Mouse (Mus musculus) midbrain, embryonic 12.5 days (tissue): ENCODE measurements at regions not wholly inside any gene's neighbourhood (a gene's known extent, or its start where the extent isn't known, plus 50 kb on each side); places are given as distances from the start of the nearest gene placed in this dataset.
A peak's percentile ranks its signal among the peaks of the same experiment; 100 is the strongest.

ENCODE experiments used
- ATAC-seq: fragments of 200-750 bp; cut with Nextera tagmentation; 2 replicates; pipeline ENCODE4 v1.8.0; 2017; ENCODE audit warnings: low read depth, moderate TSS enrichment, moderate library complexity; ENCODE audit not compliant: low FRiP score
- H3K27ac ChIP-seq: fragments of 300-500 bp; sonication (generic); replicated peaks from 2 replicates; pipeline ENCODE4 v1.5.1; 2016; ENCODE audit warnings: mild to moderate bottlenecking
- H3K27me3 ChIP-seq: fragments of 300-500 bp; sonication (generic); 2 replicates; pipeline ENCODE4 v1.6.1; 2016; ENCODE audit warnings: mild to moderate bottlenecking
- H3K36me3 ChIP-seq: fragments of 300-500 bp; sonication (generic); 2 replicates; pipeline ENCODE4 v1.6.1; 2016
- H3K4me1 ChIP-seq: fragments of 300-500 bp; sonication (generic); 2 replicates; pipeline ENCODE4 v1.6.1; 2016
- H3K4me2 ChIP-seq: fragments of 300-500 bp; sonication (generic); replicated peaks from 2 replicates; pipeline ENCODE4 v1.6.1; 2016; ENCODE audit warnings: mild to moderate bottlenecking, moderate library complexity
- H3K4me3 ChIP-seq: fragments of 300-500 bp; sonication (generic); 2 replicates; pipeline ENCODE4 v1.5.1; 2016; ENCODE audit warnings: mild to moderate bottlenecking
- H3K9ac ChIP-seq: fragments of 300-500 bp; sonication (generic); replicated peaks from 2 replicates; pipeline ENCODE4 v1.6.1; 2016; ENCODE audit warnings: mild to moderate bottlenecking, moderate library complexity
- H3K9me3 ChIP-seq: fragments of 300-500 bp; sonication (generic); 2 replicates; pipeline ENCODE4 v1.6.1; 2016; ENCODE audit warnings: mild to moderate bottlenecking
- WGBS: fragments of 180-500 bp; shearing (Covaris S2); methylation state at CpG from one replicate; pipeline ENCODE4 v1.1.7; 2016; 5-methylcytosine and 5-hydroxymethylcytosine counted together

DNA sequence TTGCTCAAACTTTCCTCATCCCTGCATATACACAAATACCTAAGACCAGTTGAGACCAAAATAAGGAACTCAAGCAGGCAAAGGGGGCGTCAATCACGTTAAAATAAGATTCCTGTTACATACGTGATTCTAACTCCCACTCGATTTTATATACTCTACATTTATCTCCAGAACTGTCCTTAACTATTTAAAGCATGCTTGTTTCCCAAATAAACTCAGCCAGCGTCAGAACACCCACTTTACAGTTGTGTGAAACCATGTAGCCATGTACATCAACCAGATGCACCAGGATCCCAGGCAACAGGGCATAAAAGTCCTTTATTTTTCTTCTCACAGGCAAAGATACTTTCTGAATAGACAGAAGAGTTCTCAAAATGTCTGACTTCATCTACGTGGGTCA lies 61.5 kb downstream of the Ccna1 start:
- no peak for ATAC-seq
- H3K36me3 ChIP-seq = no peaks in the 10 kb centered on the region
- no peak overlapping the region for H3K4me2 ChIP-seq
- WGBS = 84% methylated on average over 6 of the region's 6 CpGs
- peaks cover 10% of the 10 kb centered on the region; the same call in 1 of the 2 replicates for H3K4me1 ChIP-seq
- H3K4me3 ChIP-seq = no peak overlapping the region
- no peaks in the 10 kb centered on the region for H3K9me3 ChIP-seq
- no peaks in the 10 kb centered on the region for H3K27me3 ChIP-seq
- no peak overlapping the region for H3K9ac ChIP-seq
- no peak overlapping the region for H3K27ac ChIP-seq

GRCm38 (mm10) chr3:54990073-54990472 lies 65.2 kb downstream of the Ccna1 start:
- H3K4me2 ChIP-seq = no peak overlapping the region
- no peak overlapping the region for H3K4me3 ChIP-seq
- H3K9me3 ChIP-seq = no peaks in the 10 kb centered on the region
- H3K36me3 ChIP-seq = no peaks in the 10 kb centered on the region
- no peak overlapping the region for H3K9ac ChIP-seq
- H3K27me3 ChIP-seq = no peaks in the 10 kb centered on the region
- no peak for ATAC-seq
- WGBS = 23% methylated on average over 5 of the region's 5 CpGs
- peaks cover 15% of the 10 kb centered on the region; the same call in 1 of the 2 replicates for H3K4me1 ChIP-seq
- H3K27ac ChIP-seq = no peak overlapping the region

DNA sequence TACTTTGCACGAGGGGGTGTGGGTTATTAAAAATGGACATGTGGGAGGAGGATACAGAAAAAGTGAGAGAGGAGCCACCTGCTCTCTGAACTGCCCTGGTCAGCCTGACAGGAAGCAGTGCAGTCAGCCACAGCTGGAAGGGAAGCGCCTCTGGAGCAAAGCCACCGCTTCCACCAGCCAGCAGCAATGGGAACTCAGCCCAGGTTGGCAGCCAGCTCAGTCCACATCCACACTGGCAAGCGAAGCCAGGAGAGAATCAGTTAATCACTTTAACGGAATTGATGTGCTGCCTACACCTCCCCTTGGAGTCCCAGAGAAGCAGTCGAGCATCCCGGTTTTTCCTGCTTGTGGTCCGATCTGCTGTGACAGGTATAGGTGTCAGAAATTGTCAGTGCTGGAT lies 65.9 kb downstream of the Ccna1 start:
- Histone ChIP-seq H3K4me1 (peaks cover 15% of the 10 kb centered on the region; the same call in 1 of the 2 replicates), H3K9ac (no peak overlapping the region), H3K4me3 (no peak overlapping the region), H3K4me2 (no peak overlapping the region), H3K27ac (no peak overlapping the region), H3K9me3 (no peaks in the 10 kb centered on the region), H3K36me3 (no peaks in the 10 kb centered on the region), H3K27me3 (no peaks in the 10 kb centered on the region)
- WGBS = 69% methylated on average over 8 of the region's 8 CpGs
- no peak for ATAC-seq

DNA sequence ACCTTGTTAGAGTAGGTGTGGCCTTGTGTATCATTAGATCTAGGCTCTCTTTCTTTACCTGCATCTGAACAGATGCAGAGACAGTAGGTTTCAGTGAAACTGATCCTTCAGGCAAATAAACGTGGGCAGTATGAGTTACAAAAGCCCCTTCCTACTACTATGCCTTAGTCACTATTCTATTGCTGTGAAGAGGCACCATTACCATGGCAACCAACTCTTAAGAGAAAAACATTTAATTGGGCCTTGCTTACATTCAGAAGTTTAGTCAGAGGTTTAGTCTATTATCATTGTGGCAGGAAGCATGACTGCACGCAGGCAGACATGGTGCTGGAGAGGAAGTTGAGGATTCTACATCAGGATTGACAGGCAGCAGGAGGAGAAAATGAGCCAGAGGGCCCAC lies 65.8 kb upstream of the Sertm1 start:
- H3K4me1 ChIP-seq = peaks cover 4% of the 10 kb centered on the region; the same call in 1 of the 2 replicates
- H3K36me3 ChIP-seq = no peaks in the 10 kb centered on the region
- H3K27me3 ChIP-seq = no peaks in the 10 kb centered on the region
- WGBS = 54% methylated on average over 2 of the region's 2 CpGs
- H3K4me3 ChIP-seq = no peak overlapping the region
- no peak overlapping the region for H3K4me2 ChIP-seq
- no peak for ATAC-seq
- H3K27ac ChIP-seq = no peak overlapping the region
- H3K9me3 ChIP-seq = no peaks in the 10 kb centered on the region
- no peak overlapping the region for H3K9ac ChIP-seq

- ATAC-seq = no peak
- H3K27ac ChIP-seq = no peak overlapping the region
- no peak overlapping the region for H3K4me2 ChIP-seq
- H3K36me3 ChIP-seq = no peaks in the 10 kb centered on the region
- H3K9me3 ChIP-seq = no peaks in the 10 kb centered on the region
- no peaks in the 10 kb centered on the region for H3K27me3 ChIP-seq
- peaks cover 4% of the 10 kb centered on the region; the same call in 1 of the 2 replicates for H3K4me1 ChIP-seq
- no peak overlapping the region for H3K4me3 ChIP-seq
- H3K9ac ChIP-seq = no peak overlapping the region
- 78% methylated on average over 2 of the region's 2 CpGs for WGBS
These were observed 64.6 kb upstream of the Sertm1 start for GRCm38 (mm10) chr3:54980312-54980711.

- peaks cover 11% of the 10 kb centered on the region for H3K4me1 ChIP-seq
- no peak overlapping the region for H3K9ac ChIP-seq
- WGBS = 33% methylated on average over 6 of the region's 6 CpGs
- no peak for ATAC-seq
- H3K27ac ChIP-seq = peak overlapping the region; percentile 15; the same call in 1 of the 2 replicates
- H3K4me3 ChIP-seq = no peak overlapping the region
- no peaks in the 10 kb centered on the region for H3K27me3 ChIP-seq
- no peak overlapping the region for H3K4me2 ChIP-seq
- H3K9me3 ChIP-seq = no peaks in the 10 kb centered on the region
- no peaks in the 10 kb centered on the region for H3K36me3 ChIP-seq
These were observed 49.8 kb upstream of the Sertm1 start for GRCm38 (mm10) chr3:54965512-54965911.
